Mouse (Mus musculus) granulocyte monocyte progenitor cell, adult 5-6 weeks (primary cell): ENCODE data around the gene Lkaaear1. TPM values are rescaled to one million over a fixed set of nuclear protein-coding genes. Genes with fewer than 3 reads are reported as not detected.
A peak's percentile ranks its signal among the peaks of the same experiment; 100 is the strongest.

Experiments
- ATAC-seq: replicated peaks from 2 replicates; pipeline ENCODE4 v1.8.0; 2016; ENCODE audit warnings: mild to moderate bottlenecking, moderate TSS enrichment, inconsistent platforms; ENCODE audit not compliant: poor library complexity, severe bottlenecking
- total RNA-seq, 2 experiments: library from RNA; stranded (forward) in 1 of 2; stranded (reverse) in 1 of 2; fragments of 200-712, 200-1000 nt in 1 of 2; fragments of >200 nt in 1 of 2; fragmentation: Nextera tagmentation in 1 of 2; gene quantifications; 2 replicates each; pipeline ENCODE4 v1.2.3; 2014 to 2017

Lkaaear1 gene
- total RNA-seq (2014; fragmentation: Nextera tagmentation) (not detected in 2 replicates), total RNA-seq (2017) (not detected in 2 replicates)

- ATAC-seq = no peak
These were observed at the start of gene Lkaaear1 for GRCm38 (mm10) chr2:181698241-181698640. TSS of gene Lkaaear1 (minus strand) at chr2:181698442.

DNA sequence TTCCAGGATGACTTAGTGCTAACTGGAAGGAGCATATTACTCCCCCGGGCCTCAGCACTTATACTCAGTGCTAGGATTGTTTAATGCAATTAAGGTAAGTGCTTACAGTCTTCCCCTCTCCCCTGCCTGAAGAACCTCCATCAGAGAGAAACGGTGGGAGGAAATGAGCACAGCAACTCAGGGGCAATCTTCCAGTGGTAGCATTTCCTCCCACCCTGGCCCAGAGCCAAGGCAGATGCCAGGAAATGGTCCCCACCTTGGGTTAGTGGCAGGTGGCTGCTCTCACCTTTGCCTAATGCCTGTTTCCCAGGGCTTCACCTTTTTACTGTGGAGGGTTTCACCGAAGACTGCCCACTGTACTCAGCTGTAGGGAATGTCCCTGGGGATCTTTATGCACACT, 31.8 kb upstream of the Lkaaear1 start:
- ATAC-seq = no peak

- no peak for ATAC-seq
These were observed 29.5 kb upstream of the Lkaaear1 start for GRCm38 (mm10) chr2:181727659-181728262.

- ATAC-seq = peak; percentile 63
These were observed 24.0 kb upstream of the Lkaaear1 start for GRCm38 (mm10) chr2:181722213-181722612.

- ATAC-seq = no peak
These were observed 23.0 kb upstream of the Lkaaear1 start for GRCm38 (mm10) chr2:181721200-181721599.

DNA sequence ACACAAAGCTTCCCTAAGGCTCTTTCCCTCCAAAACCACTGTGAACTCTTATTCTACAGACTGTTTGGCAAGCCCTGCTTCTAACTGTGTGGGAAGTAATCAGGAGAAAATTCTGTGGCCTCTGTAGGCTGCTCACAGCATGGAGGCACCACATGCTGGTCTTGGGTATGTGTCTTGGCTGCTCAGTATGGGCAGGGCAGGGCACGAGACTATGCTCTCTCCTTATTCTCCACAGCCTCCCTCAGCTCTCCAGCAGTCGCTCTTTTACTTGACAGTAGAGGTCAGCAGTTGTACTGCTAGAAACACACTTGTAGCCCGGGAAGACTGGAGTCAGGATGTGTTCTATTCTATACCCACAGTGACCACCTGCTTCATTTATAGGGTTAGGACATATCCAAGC, 21.8 kb upstream of the Lkaaear1 start:
- no peak for ATAC-seq

- no peak for ATAC-seq
These were observed 18.7 kb upstream of the Lkaaear1 start for GRCm38 (mm10) chr2:181716991-181717390.

DNA sequence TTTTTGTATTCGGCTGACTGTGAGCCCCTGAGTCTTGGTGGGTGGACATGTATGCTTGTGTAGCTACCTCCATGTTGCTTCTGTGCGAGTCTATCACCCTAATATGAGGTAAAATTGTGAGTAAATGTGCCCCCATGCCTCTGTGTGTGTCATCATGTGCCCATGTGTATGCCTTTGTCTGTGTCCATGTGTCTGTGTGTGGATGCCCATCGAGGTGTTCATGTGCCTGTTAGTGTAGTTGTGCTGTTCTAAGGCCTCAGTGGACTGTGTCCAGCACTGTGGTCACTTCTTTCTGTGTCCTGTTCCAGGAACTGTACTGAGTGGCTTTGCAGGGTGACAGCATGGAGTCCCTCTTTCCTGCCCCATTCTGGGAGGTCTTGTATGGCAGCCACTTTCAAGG, 17.1 kb upstream of the Lkaaear1 start:
- ATAC-seq = no peak

GRCm38 (mm10) chr2:181714903-181715326, 16.7 kb upstream of the Lkaaear1 start, which contains the start of gene Oprl1:
TSS of gene Oprl1 (plus strand) at chr2:181715016.
- ATAC-seq = peak; percentile 71; the same call in 1 of the 2 replicates

DNA sequence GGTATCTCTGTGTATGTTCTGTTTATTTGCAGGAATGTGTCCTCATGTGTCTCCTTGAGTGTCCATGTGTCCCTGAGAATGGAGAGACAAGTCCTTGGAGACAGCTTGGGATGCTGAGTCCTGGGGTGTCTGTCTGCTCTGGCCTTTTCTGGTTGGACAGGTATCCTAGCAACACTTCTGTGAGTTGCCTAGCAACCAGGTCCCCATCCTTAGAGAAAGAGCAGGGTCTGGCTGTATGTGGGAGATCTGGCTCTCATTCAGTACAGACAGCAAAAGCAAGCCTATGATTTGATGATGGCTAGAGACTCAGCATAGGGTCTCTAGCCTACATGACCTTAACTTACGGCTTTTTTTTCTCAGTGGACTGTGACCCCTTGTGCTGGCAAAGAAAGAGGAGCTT, 15.5 kb upstream of the Lkaaear1 start:
- no peak for ATAC-seq

GRCm38 (mm10) chr2:181706668-181707067, 8.4 kb upstream of the Lkaaear1 start:
- peak; percentile 82 for ATAC-seq

- ATAC-seq = no peak
These were observed 1.3 kb downstream of the Lkaaear1 start for GRCm38 (mm10) chr2:181696801-181697420.

DNA sequence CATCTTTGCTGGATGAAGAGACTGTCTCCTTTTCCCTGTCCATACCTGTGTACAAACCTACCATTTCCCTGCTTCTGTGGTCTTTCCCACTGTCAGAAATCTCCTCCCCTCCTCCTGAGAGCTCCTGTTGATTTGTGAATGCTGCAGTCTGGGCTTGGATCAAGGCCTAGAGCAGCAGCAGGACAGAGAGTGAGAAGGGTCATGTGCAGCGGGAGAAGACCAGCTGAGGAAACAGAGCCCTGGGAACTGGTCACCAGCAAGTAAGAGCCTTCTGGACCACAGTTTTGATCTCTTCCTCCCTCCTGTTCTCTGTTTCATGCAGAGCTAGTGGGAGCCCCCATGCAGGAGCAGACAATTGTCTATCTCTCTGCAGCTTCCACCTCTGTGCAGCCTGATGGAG, 2.5 kb downstream of the Lkaaear1 start:
- no peak for ATAC-seq

DNA sequence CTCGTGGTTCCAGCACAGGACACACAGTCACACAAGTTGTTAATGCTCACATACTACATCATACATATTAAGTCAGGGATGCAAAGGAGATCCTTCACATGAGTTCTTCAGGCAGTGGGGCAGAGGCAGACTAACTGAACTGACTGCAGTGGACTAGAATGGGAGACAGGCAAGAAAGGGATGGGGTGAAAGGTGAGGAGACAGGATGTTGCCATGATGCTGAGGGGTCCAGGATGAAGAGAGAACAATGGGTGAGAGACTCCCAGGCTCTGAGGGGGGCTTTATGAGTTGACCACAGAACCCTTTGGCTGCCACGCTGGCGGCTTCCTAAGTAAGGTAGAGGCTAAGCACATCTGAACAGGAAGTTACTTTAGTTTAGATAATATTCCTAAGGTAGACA, 3.7 kb downstream of the Lkaaear1 start:
- ATAC-seq = no peak

- peak; percentile 68 for ATAC-seq
These were observed 4.6 kb downstream of the Lkaaear1 start, which contains the start of gene Rgs19 for GRCm38 (mm10) chr2:181693339-181694280. TSS of gene Rgs19 (minus strand) at chr2:181693977.

GRCm38 (mm10) chr2:181692304-181692703, 5.9 kb downstream of the Lkaaear1 start:
- no peak for ATAC-seq

GRCm38 (mm10) chr2:181691571-181691970, 6.7 kb downstream of the Lkaaear1 start:
- peak; percentile 61 for ATAC-seq

- no peak for ATAC-seq
These were observed 7.2 kb downstream of the Lkaaear1 start for GRCm38 (mm10) chr2:181691083-181691482.

GRCm38 (mm10) chr2:181689466-181690160, 8.6 kb downstream of the Lkaaear1 start:
- ATAC-seq = no peak

GRCm38 (mm10) chr2:181687586-181687985, 10.7 kb downstream of the Lkaaear1 start:
- ATAC-seq = no peak
